Mouse (Mus musculus) urinary bladder, postnatal 25 days (tissue): Measurements from ENCODE around the gene Shc3.

Source experiments
- DNase-seq: peaks from one replicate; pipeline ENCODE4 v3.0.0; 2022; ENCODE audit warnings: low spot score

The Shc3 gene

GRCm38 (mm10) chr13:51480341-51481011, 88.7 kb downstream of the Shc3 start:
- no peak for DNase-seq

DNA sequence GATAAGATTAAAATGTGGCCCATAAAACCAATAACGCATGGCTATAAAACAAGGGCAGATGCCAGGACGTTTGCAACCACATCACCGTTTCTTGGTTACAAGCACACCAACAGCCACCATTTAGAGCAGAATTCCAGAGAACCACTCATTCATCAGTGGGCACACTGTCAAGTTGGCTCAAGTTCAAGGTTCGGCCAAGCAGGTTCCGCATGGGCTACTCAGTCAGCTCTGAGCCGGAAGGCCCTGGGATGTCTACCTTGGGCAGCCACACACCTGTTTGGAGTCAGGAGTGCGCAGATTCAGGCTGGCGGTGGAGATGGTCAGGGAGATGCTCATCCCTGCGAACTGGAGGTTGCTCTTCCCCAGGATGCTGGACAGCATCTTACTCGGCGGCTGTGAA, 89.4 kb downstream of the Shc3 start:
- no peak for DNase-seq

DNA sequence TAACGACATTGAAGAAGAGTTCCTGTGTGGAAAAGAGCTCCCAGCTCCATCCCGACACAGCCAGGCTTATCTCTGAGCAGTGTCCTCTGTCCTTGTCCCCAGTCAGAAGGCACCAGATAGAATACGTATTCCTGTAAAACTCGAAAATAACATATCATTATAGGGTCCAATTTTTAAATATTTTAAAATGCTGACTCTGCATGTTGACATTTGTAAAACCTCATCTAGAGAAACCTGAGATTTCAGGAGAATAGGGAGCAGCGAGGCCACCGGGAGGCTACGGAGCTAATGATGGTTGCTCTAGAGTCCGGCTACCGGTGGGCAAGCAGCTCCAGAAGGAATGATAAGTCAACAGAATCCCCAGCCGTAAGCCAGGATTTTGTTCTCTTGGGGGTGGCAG, 92.2 kb downstream of the Shc3 start:
- no peak for DNase-seq

DNA sequence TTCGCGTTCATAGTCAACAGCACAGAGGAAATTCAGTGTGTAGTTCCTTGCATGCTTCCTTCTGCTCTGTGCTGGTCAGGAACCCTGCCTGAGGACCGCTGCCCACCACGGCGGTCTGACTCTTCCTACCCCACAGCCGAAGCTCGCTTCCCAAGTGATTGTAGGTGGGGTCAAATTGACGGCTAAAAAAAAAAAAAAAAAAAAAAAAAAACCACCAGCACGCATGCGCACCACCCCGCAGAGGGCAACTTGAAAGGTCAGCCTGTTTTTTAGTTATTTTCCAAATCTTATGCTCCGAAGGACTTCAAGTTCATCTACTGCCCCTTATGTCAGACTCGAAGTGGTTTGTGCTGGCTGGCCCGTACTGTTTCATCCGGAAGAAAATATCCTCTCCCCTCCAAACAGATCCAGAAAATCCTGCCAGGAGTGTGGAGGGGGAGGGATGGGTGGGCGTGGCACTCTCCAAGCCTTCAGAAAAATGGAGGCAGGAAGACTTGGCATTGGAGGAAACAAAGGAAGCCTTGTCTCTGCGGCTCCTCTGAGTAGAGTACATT, 100.4 kb downstream of the Shc3 start:
- no peak for DNase-seq

DNA sequence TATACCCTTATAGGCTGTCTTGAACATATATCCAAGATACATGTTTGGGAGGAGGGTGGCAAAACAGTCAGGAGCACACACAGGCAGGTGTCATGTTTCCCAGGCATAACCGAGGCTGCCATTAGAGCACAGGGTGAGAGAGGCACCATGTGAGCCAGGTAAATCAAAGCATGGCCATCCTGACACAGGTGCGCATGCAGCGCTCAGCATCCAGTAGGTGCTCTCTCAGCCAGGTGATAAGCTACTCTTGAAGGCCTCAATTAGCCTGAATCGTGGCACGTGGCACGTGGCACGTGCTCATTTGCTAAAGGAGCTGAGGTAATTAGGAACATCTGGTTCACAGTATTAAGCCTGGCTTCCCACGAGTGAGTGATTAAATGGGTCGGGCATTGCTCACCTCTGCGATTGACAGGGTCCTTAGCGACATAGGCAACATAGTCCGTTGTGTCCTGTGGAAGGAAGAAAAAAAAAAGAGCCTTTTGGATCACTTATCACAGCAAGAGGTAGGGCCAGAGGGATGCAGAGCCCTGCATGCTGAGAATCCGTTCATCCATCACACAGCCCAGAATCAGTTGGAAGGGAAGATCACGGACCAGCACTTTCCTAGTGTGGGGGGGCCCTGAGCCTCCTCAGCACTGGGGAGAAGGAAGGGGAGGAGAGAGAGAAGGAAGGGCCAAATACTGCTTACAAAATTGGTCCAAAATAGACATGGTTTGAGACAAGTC, 102.9 kb downstream of the Shc3 start:
- DNase-seq: no peak

GRCm38 (mm10) chr13:51464294-51464693, 104.9 kb downstream of the Shc3 start:
- no peak for DNase-seq

DNA sequence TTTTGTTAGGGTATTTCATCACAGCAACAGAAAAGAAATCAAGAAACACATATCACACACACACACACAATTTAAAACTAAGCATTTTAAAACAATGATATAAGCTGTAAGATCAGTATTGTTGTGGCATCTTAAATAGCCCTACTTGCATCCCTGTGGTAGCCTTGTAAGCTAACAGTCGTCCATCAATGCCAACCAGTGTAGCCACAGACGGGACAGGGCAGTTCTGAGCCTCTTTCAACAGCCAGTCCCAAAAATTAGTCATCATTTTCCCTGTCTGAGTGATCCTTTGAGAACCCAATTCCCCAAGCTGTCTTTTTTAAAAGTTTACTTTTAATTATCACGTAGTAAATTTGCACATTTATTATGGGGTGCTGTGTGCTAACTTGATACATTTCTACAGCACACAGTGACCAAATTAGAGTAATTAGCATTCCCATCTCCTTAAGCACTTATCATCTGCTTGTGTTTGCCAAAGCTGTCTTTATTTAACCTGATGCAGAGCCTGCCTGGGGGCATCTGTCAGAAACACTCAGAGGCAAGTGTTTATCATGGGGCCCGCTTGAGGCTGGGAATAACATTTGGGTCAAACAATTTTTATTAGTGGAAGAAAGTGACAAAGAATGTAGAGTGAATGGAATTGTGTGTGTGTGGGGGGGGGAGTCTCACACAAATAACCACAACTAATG, 112.9 kb downstream of the Shc3 start:
- DNase-seq: no peak

DNA sequence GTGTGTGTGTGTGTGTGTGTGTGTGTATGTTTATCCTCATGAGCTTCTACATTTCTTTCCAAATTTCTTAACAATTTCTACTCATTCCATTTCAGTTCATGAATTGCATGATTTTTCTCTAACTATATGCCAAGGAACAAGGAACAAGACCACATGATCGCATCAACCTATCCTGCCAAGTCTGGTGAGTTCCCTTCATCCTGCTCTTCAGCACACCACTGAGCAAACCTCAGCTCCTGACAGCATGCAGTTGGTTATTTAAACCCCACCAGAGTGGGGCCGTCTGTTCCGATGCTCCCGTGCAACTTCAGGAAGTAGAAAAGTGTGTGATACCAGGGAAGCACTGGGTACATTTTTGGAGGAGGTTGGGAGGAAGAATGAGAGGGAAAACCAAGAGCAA, 122.7 kb downstream of the Shc3 start:
- no peak for DNase-seq

GRCm38 (mm10) chr13:51442922-51443321, 126.3 kb downstream of the Shc3 start:
- DNase-seq: no peak

GRCm38 (mm10) chr13:51437105-51438085, 131.8 kb downstream of the Shc3 start:
- DNase-seq: no peak

GRCm38 (mm10) chr13:51435146-51435545, 134.1 kb downstream of the Shc3 start:
- no peak for DNase-seq

DNA sequence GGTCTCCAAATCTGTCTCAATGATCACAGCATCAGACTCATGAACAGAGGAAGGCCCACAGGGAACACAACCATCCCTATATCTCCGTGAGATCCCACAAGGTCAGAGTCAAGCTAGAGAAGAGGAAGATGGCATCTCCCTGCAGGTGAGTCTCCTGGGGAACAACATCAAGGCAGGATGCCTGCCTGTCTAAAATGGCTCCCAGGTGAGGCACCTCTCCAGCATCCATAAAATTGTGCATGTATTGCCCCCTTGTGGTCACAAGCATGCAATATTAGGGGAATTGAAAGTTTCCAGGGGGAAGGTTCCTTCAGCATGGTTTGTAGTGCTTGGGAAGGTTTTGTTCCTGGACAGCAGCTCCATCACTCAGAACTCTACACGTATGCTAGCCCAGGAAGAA, 134.8 kb downstream of the Shc3 start:
- no peak for DNase-seq

- DNase-seq: no peak
These were observed 135.8 kb downstream of the Shc3 start for GRCm38 (mm10) chr13:51433371-51433770.

DNA sequence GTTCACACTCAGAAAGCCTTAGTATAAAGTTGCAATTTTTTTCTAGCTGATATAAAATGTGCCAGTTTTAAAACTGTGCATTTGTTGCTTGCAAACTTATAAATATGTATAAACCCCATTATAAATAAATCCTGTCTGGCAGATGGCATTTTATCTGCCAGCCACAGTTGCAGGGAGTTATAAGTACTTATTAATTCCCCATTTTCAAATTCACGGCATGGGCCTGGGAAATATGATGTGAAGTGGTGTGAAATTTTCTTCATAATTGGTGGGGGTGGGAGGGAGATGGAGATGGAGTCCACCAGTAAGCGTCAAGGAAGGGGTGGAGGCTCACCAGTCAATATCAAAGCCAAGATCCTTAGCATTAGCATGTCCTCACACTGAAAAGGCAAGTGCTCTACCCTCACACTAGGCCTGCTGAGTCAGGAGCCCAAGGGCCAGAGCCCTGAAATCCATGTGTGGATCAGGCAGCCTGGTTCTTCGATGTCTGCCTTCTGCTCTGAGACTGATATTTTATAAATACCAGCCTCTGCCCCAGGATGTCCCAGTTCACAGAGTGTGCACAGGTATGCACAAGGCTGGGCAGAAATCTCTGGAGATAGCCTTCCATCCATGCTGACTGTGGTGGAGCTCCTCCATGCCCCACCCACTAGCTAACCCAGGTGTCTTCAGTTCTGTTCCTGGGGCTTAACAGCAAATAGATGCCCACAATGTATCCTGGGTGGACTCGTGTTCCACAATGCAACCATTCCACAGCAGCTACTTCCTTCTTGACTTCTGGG, 143.4 kb downstream of the Shc3 start:
- no peak for DNase-seq

DNA sequence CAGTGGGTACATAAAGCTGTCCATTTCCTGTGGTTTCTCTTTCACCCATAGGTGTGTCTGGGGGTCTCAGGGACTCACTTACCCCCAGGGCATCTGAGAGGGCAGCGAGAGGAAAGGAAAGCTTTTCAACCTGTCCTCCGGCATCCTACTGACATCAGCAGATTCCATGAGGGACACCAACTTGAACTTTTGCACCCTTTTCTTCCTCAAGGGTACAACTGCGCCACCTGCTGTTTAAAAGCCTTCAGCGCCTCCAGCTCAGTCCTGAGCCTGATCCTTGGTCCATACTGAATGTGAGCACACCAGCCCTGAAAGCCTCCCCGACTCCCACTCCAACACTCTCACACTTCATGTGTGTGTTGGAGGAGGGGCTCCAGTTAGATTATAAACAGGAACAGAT, 144.6 kb downstream of the Shc3 start:
- DNase-seq: peak; percentile 61

DNA sequence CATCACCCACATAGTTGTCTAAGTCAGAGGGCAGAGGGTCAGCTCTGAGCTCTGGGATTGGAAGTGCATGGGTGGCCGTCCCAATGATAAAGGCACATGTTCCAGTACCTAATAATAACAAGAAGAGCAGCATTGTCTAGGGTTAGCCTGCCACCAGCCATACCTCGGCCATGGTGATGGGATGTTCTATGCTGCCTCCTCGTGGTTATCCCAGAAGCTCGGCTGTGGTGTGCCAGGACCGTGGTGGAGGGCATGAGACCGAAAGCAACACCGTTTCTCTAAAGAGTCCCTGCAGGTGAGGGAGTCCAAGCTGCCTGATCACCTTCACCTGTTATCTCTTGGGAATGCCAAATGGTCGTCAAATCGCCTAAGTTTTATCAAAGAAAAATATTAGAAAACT, 145.6 kb downstream of the Shc3 start:
- DNase-seq: no peak

DNA sequence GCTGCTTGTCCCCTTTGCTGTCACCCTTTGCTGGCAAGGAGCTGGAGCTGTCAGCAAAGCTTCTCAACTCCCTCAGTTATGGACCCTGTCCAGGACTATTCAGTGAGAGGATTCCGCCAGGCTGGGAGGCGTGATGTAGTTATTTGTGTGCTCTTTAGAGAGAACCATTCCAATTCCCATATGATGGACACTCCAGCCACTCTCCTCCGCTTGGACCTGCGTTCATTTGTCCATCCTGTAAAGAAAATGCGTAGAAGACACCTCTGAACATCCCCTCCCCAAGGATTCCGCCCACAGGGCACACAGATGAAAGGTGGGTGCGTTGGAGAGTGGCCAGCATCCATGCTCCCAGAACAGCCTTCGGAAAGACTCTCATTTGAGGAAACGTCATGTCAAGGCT, 148.4 kb downstream of the Shc3 start:
- no peak for DNase-seq

GRCm38 (mm10) chr13:51419501-51419900, 149.7 kb downstream of the Shc3 start:
- DNase-seq: no peak

GRCm38 (mm10) chr13:51418942-51419451, 150.2 kb downstream of the Shc3 start:
- no peak for DNase-seq

DNA sequence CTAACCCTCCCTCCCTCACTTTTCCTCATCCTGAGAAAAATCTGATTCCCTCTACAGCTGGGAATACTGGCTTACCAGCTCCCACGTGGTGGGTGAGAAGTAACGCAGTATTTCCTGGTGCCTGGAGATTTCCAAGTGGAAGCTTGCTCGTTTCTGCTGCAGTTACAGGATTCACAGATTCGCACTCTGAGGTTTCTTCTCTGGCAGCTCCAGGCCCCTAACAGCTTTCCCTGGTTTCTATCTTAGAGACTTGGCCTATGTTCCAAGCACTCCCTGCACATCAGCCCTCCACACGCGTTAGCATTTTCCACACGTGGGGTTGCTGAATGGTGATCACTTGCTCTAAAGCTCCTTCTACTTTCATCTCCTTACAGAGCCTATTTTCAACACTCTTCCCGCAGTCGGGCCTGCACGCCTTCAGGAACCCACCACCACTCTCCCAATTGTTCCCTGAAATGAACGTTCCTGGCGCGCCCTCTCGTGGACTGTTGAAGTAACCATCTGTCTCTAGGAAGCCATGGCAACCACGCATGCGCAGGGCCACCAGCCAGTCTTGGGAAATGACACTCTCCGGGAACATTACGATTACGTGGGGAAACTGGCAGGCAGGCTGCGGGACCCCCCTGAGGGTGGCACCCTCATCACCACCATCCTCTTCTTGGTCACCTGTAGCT, 150.8 kb downstream of the Shc3 start:
- peak; percentile 98 for DNase-seq
